Mouse (Mus musculus): ENCODE results near the gene Acp6.
A peak's percentile ranks its signal among the peaks of the same experiment; 100 is the strongest.

Acp6 gene

GRCm38 (mm10) chr3:97185098-97185860 lies 26.7 kb downstream of the Acp6 start:
- no peak for DNase-seq (ENCODE audit: extremely low spot score, low read depth, low spot score)

- no peak for DNase-seq (ENCODE audit: extremely low spot score, low read depth, low spot score)
Observed at GRCm38 (mm10) chr3:97196571-97196970, 38.0 kb downstream of the Acp6 start.

GRCm38 (mm10) chr3:97199261-97199660 lies 40.7 kb downstream of the Acp6 start:
- no peak for DNase-seq (ENCODE audit: extremely low spot score, low read depth, low spot score)

- peak; percentile 37 for DNase-seq (ENCODE audit: extremely low spot score, low read depth, low spot score)
Observed at GRCm38 (mm10) chr3:97201943-97202342, 43.4 kb downstream of the Acp6 start.

GRCm38 (mm10) chr3:97203880-97204279 lies 45.3 kb downstream of the Acp6 start:
- no peak for DNase-seq (ENCODE audit: extremely low spot score, low read depth, low spot score)

GRCm38 (mm10) chr3:97206521-97206920 lies 47.9 kb downstream of the Acp6 start:
- DNase-seq (ENCODE audit: extremely low spot score, low read depth, low spot score), result no peak

- no peak for DNase-seq (ENCODE audit: extremely low spot score, low read depth, low spot score)
Observed at GRCm38 (mm10) chr3:97209351-97209750, 50.8 kb downstream of the Acp6 start.

GRCm38 (mm10) chr3:97211177-97211576 lies 52.6 kb downstream of the Acp6 start:
- no peak for DNase-seq (ENCODE audit: extremely low spot score, low read depth, low spot score)

- no peak for DNase-seq (ENCODE audit: extremely low spot score, low read depth, low spot score)
Observed at GRCm38 (mm10) chr3:97213871-97214270, 55.3 kb downstream of the Acp6 start.

GRCm38 (mm10) chr3:97214439-97214838 lies 55.9 kb downstream of the Acp6 start:
- no peak for DNase-seq (ENCODE audit: extremely low spot score, low read depth, low spot score)

- DNase-seq (ENCODE audit: extremely low spot score, low read depth, low spot score), result no peak
Observed at GRCm38 (mm10) chr3:97215526-97215925, 56.9 kb downstream of the Acp6 start.

GRCm38 (mm10) chr3:97223261-97223660 lies 64.7 kb downstream of the Acp6 start:
- no peak for DNase-seq (ENCODE audit: extremely low spot score, low read depth, low spot score)

- no peak for DNase-seq (ENCODE audit: extremely low spot score, low read depth, low spot score)
Observed at GRCm38 (mm10) chr3:97225231-97225630, 66.7 kb downstream of the Acp6 start.

GRCm38 (mm10) chr3:97226719-97227118 lies 68.1 kb downstream of the Acp6 start:
- no peak for DNase-seq (ENCODE audit: extremely low spot score, low read depth, low spot score)

All from hindlimb bud, embryonic 11.5 days (tissue).